In genomic region chr3:27107142-27107541, GRCm38 (mm10) we compare ENCODE assay signal across 29 mouse cellular contexts. TPM values are rescaled to one million over a fixed set of nuclear protein-coding genes. Genes with fewer than 3 reads are reported as not detected.
DNase-seq lines count a peak whose midpoint lies in the region; ATAC-seq and TF ChIP-seq lines count a peak whose summit lies in the region.
"Had no signal": no experiment of that assay in that cellular context is flagged by ENCODE, and none has a peak within 500 bp of the region (broad histone marks: within the 10 kb centered on the region; RNA-seq: fewer than 3 reads in every experiment).

No protein-coding gene starts in this region.

- H3K4me2 ChIP-seq in embryonic facial prominence, embryonic 14.5 days (ENCODE audit: low read depth, low read length): no peak overlapping the region
- H3K4me2 ChIP-seq in midbrain, postnatal 0 days (ENCODE audit: low read depth, low read length, poor library complexity, severe bottlenecking): no peak overlapping the region
- H3K4me2 ChIP-seq in midbrain, embryonic 15.5 days: no peak overlapping the region
- H3K4me2 ChIP-seq in stomach, postnatal 0 days (replicated peaks; ENCODE audit: low read depth): no peak overlapping the region
- H3K4me2 ChIP-seq: embryonic facial prominence, embryonic 15.5 days; forebrain, embryonic 13.5 days; hindbrain, embryonic 12.5 days; midbrain, embryonic 13.5 days had no signal

- WGBS in embryonic facial prominence, embryonic 14.5 days: 75% methylated on average over 6 of the region's 6 CpGs
- WGBS in embryonic facial prominence, embryonic 10.5 days: 83% methylated on average over 6 of the region's 6 CpGs
- 79% methylated on average over 6 of the region's 6 CpGs for WGBS in midbrain, postnatal 0 days
- WGBS in midbrain, embryonic 15.5 days: 81% methylated on average over 6 of the region's 6 CpGs
- WGBS in stomach, postnatal 0 days: 78% methylated on average over 6 of the region's 6 CpGs

- no peak for ATAC-seq in embryonic facial prominence, embryonic 14.5 days (ENCODE audit: low read depth)
- ATAC-seq in midbrain, postnatal 0 days (ENCODE audit: low FRiP score): no peak
- no peak for ATAC-seq in midbrain, embryonic 15.5 days (replicated peaks)
- no peak for ATAC-seq in stomach, postnatal 0 days (ENCODE audit: low FRiP score, low TSS enrichment)
- ATAC-seq: forebrain, embryonic 13.5 days; intestine, postnatal 0 days; midbrain, embryonic 13.5 days had no signal

- H3K36me3 ChIP-seq in embryonic facial prominence, embryonic 14.5 days (ENCODE audit: control insufficient read depth, insufficient read depth, low read length): peaks cover 22% of the 10 kb centered on the region
- H3K36me3 ChIP-seq in embryonic facial prominence, embryonic 10.5 days (replicated peaks): peaks cover 90% of the 10 kb centered on the region
- no peaks in the 10 kb centered on the region for H3K36me3 ChIP-seq in midbrain, postnatal 0 days (ENCODE audit: insufficient read depth, low read length)
- no peaks in the 10 kb centered on the region for H3K36me3 ChIP-seq in midbrain, embryonic 15.5 days (replicated peaks)
- H3K36me3 ChIP-seq in stomach, postnatal 0 days (ENCODE audit: control insufficient read depth, insufficient read depth, low read length): no peaks in the 10 kb centered on the region

- no peak for TF ChIP-seq EP300 in stomach, postnatal 0 days (optimal IDR thresholded peaks at IDR 0.05)

- no peak overlapping the region for H3K4me3 ChIP-seq in embryonic facial prominence, embryonic 14.5 days (ENCODE audit: low read depth, low read length)
- H3K4me3 ChIP-seq in embryonic facial prominence, embryonic 10.5 days: no peak overlapping the region
- H3K4me3 ChIP-seq in layer of hippocampus, adult 2 months: no peak overlapping the region
- no peak overlapping the region for H3K4me3 ChIP-seq in midbrain, postnatal 0 days (ENCODE audit: low read depth, low read length)
- no peak overlapping the region for H3K4me3 ChIP-seq in midbrain, embryonic 15.5 days
- no peak overlapping the region for H3K4me3 ChIP-seq in stomach, postnatal 0 days (ENCODE audit: low read depth, low read length)
- H3K4me3 ChIP-seq: embryonic facial prominence, embryonic 15.5 days; forebrain, embryonic 13.5 days; hindbrain, embryonic 12.5 days; megakaryocyte, embryonic 14.5 days; midbrain, embryonic 13.5 days had no signal

- peak; percentile 20 for DNase-seq in embryonic facial prominence, embryonic 14.5 days (ENCODE audit: low spot score)
- DNase-seq in embryonic facial prominence, embryonic 10.5 days (ENCODE audit: low spot score): no peak
- DNase-seq in layer of hippocampus, adult 2 months (ENCODE audit: low spot score in 2 of 2): no peak
- no peak for DNase-seq in layer of hippocampus, adult 11-12 months (ENCODE audit: low spot score)
- DNase-seq in midbrain, postnatal 0 days (ENCODE audit: low spot score): peak; percentile 26
- no peak for DNase-seq in stomach, postnatal 0 days (ENCODE audit: low spot score)
- no peak for DNase-seq in kidney, adult 18-20 months
- DNase-seq: adrenal gland, adult 8-10 months; cerebellum, adult 11 months; cerebellum, adult 9-10 months; cerebellum, postnatal 36 days; heart, postnatal 36 days; kidney, postnatal 25 days; layer of hippocampus, postnatal 36 days; liver; lung, adult 2 months; right cerebral cortex, postnatal 25 days; thymus, adult 18-20 months; thymus, postnatal 25 days had no signal

- H3K9me3 ChIP-seq in embryonic facial prominence, embryonic 14.5 days (ENCODE audit: control insufficient read depth, low read length): no peaks in the 10 kb centered on the region
- H3K9me3 ChIP-seq in embryonic facial prominence, embryonic 10.5 days: no peaks in the 10 kb centered on the region
- no peaks in the 10 kb centered on the region for H3K9me3 ChIP-seq in midbrain, postnatal 0 days (ENCODE audit: low read length)
- H3K9me3 ChIP-seq in midbrain, embryonic 15.5 days: no peaks in the 10 kb centered on the region
- no peaks in the 10 kb centered on the region for H3K9me3 ChIP-seq in stomach, postnatal 0 days (ENCODE audit: control insufficient read depth, low read length)
- H3K9me3 ChIP-seq: embryonic facial prominence, embryonic 15.5 days; forebrain, embryonic 13.5 days; G1E; hindbrain, embryonic 12.5 days; megakaryocyte, embryonic 14.5 days; midbrain, embryonic 13.5 days had no signal

- no peak overlapping the region for H3K9ac ChIP-seq in embryonic facial prominence, embryonic 14.5 days (ENCODE audit: low read depth, low read length)
- H3K9ac ChIP-seq in midbrain, postnatal 0 days (replicated peaks; ENCODE audit: low read length, poor library complexity, severe bottlenecking): no peak overlapping the region
- no peak overlapping the region for H3K9ac ChIP-seq in midbrain, embryonic 15.5 days
- no peak overlapping the region for H3K9ac ChIP-seq in stomach, postnatal 0 days (ENCODE audit: low read length)
- H3K9ac ChIP-seq: embryonic facial prominence, embryonic 15.5 days; forebrain, embryonic 13.5 days; hindbrain, embryonic 12.5 days; liver, embryonic 14.5 days; midbrain, embryonic 13.5 days had no signal

- H3K27ac ChIP-seq in embryonic facial prominence, embryonic 14.5 days (replicated peaks; ENCODE audit: low read depth, low read length): no peak overlapping the region
- no peak overlapping the region for H3K27ac ChIP-seq in embryonic facial prominence, embryonic 10.5 days (replicated peaks)
- H3K27ac ChIP-seq in layer of hippocampus, adult 2 months: no peak overlapping the region
- H3K27ac ChIP-seq in midbrain, postnatal 0 days (ENCODE audit: low read depth, low read length): no peak overlapping the region
- H3K27ac ChIP-seq in midbrain, embryonic 15.5 days: no peak overlapping the region
- no peak overlapping the region for H3K27ac ChIP-seq in stomach, postnatal 0 days (replicated peaks)
- H3K27ac ChIP-seq: embryonic facial prominence, embryonic 15.5 days; forebrain, embryonic 13.5 days; hindbrain, embryonic 12.5 days; liver, embryonic 14.5 days; midbrain, embryonic 13.5 days had no signal

- no peaks in the 10 kb centered on the region for H3K4me1 ChIP-seq in embryonic facial prominence, embryonic 14.5 days (ENCODE audit: control insufficient read depth, insufficient read depth, low read length)
- no peaks in the 10 kb centered on the region for H3K4me1 ChIP-seq in embryonic facial prominence, embryonic 10.5 days
- H3K4me1 ChIP-seq in midbrain, postnatal 0 days (ENCODE audit: insufficient read depth, low read length): no peaks in the 10 kb centered on the region
- no peaks in the 10 kb centered on the region for H3K4me1 ChIP-seq in midbrain, embryonic 15.5 days
- no peaks in the 10 kb centered on the region for H3K4me1 ChIP-seq in stomach, postnatal 0 days (replicated peaks; ENCODE audit: control insufficient read depth, insufficient read depth)
- H3K4me1 ChIP-seq: embryonic facial prominence, embryonic 15.5 days; forebrain, embryonic 13.5 days; hindbrain, embryonic 12.5 days; midbrain, embryonic 13.5 days had no signal

- H3K27me3 ChIP-seq in embryonic facial prominence, embryonic 14.5 days (replicated peaks; ENCODE audit: control insufficient read depth, insufficient read depth, low read length): no peaks in the 10 kb centered on the region
- no peaks in the 10 kb centered on the region for H3K27me3 ChIP-seq in embryonic facial prominence, embryonic 10.5 days (replicated peaks; ENCODE audit: low read depth, poor library complexity, severe bottlenecking)
- H3K27me3 ChIP-seq in midbrain, postnatal 0 days (ENCODE audit: insufficient read depth, low read length): no peaks in the 10 kb centered on the region
- H3K27me3 ChIP-seq in midbrain, embryonic 15.5 days (replicated peaks): no peaks in the 10 kb centered on the region
- H3K27me3 ChIP-seq in stomach, postnatal 0 days (ENCODE audit: control insufficient read depth, insufficient read depth, low read length): no peaks in the 10 kb centered on the region
- H3K27me3 ChIP-seq: CH12.LX; embryonic facial prominence, embryonic 15.5 days; forebrain, embryonic 13.5 days; hindbrain, embryonic 12.5 days; megakaryocyte, embryonic 14.5 days; midbrain, embryonic 13.5 days had no signal

- TF ChIP-seq CTCF in layer of hippocampus, adult 2 months (conservative IDR thresholded peaks at IDR 0.05): peak; percentile 57
- peak; percentile 67 for TF ChIP-seq CTCF in midbrain, postnatal 0 days (IDR thresholded peaks at IDR 0.05)
- 0 out of 2 replicates have a peak, but pooled peaks have one; percentile 18 for TF ChIP-seq CTCF in stomach, postnatal 0 days (IDR thresholded peaks at IDR 0.05; ENCODE audit: low read depth)

RNA-seq across cellular contexts. Expression of gene Ect2, which starts 46.5 kb away (rescaled TPM):
- polyA plus RNA-seq in embryonic facial prominence, embryonic 14.5 days (2014; fragmentation: Nextera tagmentation; extraction: Ambion mirVana): 35.6 and 40.5 TPM in 2 replicates
- polyA plus RNA-seq in embryonic facial prominence, embryonic 10.5 days (2016; fragmentation: Nextera tagmentation; extraction: Ambion mirVana): 82.4 and 85.0 TPM in 2 replicates
- 1 to 10 TPM; 1.7 to 1.9 TPM for total RNA-seq in layer of hippocampus, adult 2 months (2021)
- total RNA-seq in midbrain, postnatal 0 days (2014; rRNA removed): 2.8 and 3.9 TPM in 2 replicates
- polyA plus RNA-seq in midbrain, postnatal 0 days (2015; fragmentation: Nextera tagmentation; extraction: Ambion mirVana): 2.2 and 2.5 TPM in 2 replicates
- 7.8 and 9.6 TPM in 2 replicates for polyA plus RNA-seq in midbrain, embryonic 15.5 days (2015; fragmentation: Nextera tagmentation; extraction: Ambion mirVana)
- 7.8 and 8.6 TPM in 2 replicates for polyA plus RNA-seq in stomach, postnatal 0 days (2015; fragmentation: Nextera tagmentation; extraction: Ambion mirVana)

Comparison
In these comparisons a context has a peak if more than half of its experiments do, and no peak if none do; other contexts are left out.
1. DNase-seq: peak in embryonic facial prominence, embryonic 14.5 days (single experiment) and midbrain, postnatal 0 days (single experiment); none in embryonic facial prominence, embryonic 10.5 days (single experiment), layer of hippocampus, adult 2 months (0 of 2), layer of hippocampus, adult 11-12 months (single experiment), stomach, postnatal 0 days (single experiment) and kidney, adult 18-20 months (single experiment).
2. Peak in every context shown above with its lines, with median percentiles within 50 percentile points of each other: CTCF ChIP-seq.